Mouse (Mus musculus) kidney, postnatal 0 days (tissue): Measurements from ENCODE around the gene Gmds. TPM values are rescaled to one million over a fixed set of nuclear protein-coding genes. Genes with fewer than 3 reads are reported as not detected.
A peak's percentile ranks its signal among the peaks of the same experiment; 100 is the strongest.

Experiments
- ATAC-seq: fragments of 200-750 bp; cut with Nextera tagmentation; replicated peaks from 2 replicates; pipeline ENCODE4 v1.8.0; 2017; ENCODE audit warnings: low read depth, moderate number of reproducible peaks, moderate TSS enrichment, moderate library complexity; ENCODE audit not compliant: low FRiP score
- DNase-seq: peaks from one replicate; pipeline ENCODE4 v3.0.0-alpha.2; 2016; ENCODE audit warnings: low spot score
- H3K27ac ChIP-seq: fragments of 300-500 bp; sonication (generic); 2 replicates; pipeline ENCODE4 v1.5.1; 2014; ENCODE audit warnings: mild to moderate bottlenecking
- H3K27me3 ChIP-seq: fragments of 300-500 bp; sonication (generic); 2 replicates; pipeline ENCODE4 v1.6.1; 2014; ENCODE audit warnings: low read length, mixed read lengths; ENCODE audit not compliant: insufficient read depth
- H3K36me3 ChIP-seq: fragments of 300-500 bp; sonication (generic); 2 replicates; pipeline ENCODE4 v1.6.1; 2014; ENCODE audit warnings: low read length, mixed read lengths; ENCODE audit not compliant: insufficient read depth
- H3K4me1 ChIP-seq: fragments of 300-500 bp; sonication (generic); replicated peaks from 2 replicates; pipeline ENCODE4 v1.6.1; 2014; ENCODE audit warnings: antibody characterized with exemption, low read length, mixed read lengths; ENCODE audit not compliant: insufficient read depth
- H3K4me2 ChIP-seq: fragments of 300-500 bp; sonication (generic); 2 replicates; pipeline ENCODE4 v1.6.1; 2014; ENCODE audit warnings: mild to moderate bottlenecking, low read length, moderate library complexity, mixed read lengths
- H3K4me3 ChIP-seq: fragments of 300-500 bp; sonication (generic); replicated peaks from 2 replicates; pipeline ENCODE4 v1.5.1; 2014; ENCODE audit warnings: low read depth, low read length
- H3K9ac ChIP-seq: fragments of 300-500 bp; sonication (generic); 2 replicates; pipeline ENCODE4 v1.6.1; 2014; ENCODE audit warnings: low read depth, low read length
- H3K9me3 ChIP-seq: fragments of 300-500 bp; sonication (generic); replicated peaks from 2 replicates; pipeline ENCODE4 v1.6.1; 2016; ENCODE audit warnings: low read length, inconsistent platforms, mixed read lengths
- CTCF ChIP-seq: IDR thresholded peaks from 2 replicates; pipeline ENCODE4 v1.5.1; 2016; ENCODE audit warnings: antibody characterized with exemption, low read depth, mild to moderate bottlenecking, moderate library complexity
- WGBS: fragments of 180-500 bp; shearing (Covaris S2); extraction: QIAGEN DNeasy Blood & Tissue Kit; methylation state at CpG from one replicate; pipeline ENCODE4 v1.1.7; 2014; 5-methylcytosine and 5-hydroxymethylcytosine counted together
- polyA plus RNA-seq: library from polyadenylated mRNA; unstranded; fragments of >200 nt; fragmentation: Nextera tagmentation; extraction: Ambion mirVana; gene quantifications from 2 replicates; pipeline ENCODE4 v1.2.1, GENCODE M21; 2015

Gmds gene
- polyA plus RNA-seq, 1 experiment from 2014 or later = 32.7 TPM

- H3K4me3 ChIP-seq = peak overlapping the region; percentile 87
- H3K9me3 ChIP-seq = no peaks in the 10 kb centered on the region
- no peak for DNase-seq
- H3K9ac ChIP-seq = peak overlapping the region; percentile 93
- H3K4me1 ChIP-seq = peaks cover 17% of the 10 kb centered on the region
- no peak for TF ChIP-seq CTCF
- peak overlapping the region; percentile 97 for H3K27ac ChIP-seq
- H3K36me3 ChIP-seq = no peaks in the 10 kb centered on the region
- WGBS = 4% methylated on average over 34 of the region's 34 CpGs
- H3K27me3 ChIP-seq = 0 out of 2 replicates have a peak, but pooled peaks cover 4% of the 10 kb centered on the region
- no peak for ATAC-seq
- peak overlapping the region; percentile 85 for H3K4me2 ChIP-seq
Observed at GRCm38 (mm10) chr13:31805831-31806427, 532.6 kb downstream of the Gmds start.

- Histone ChIP-seq H3K4me1 (peaks cover 17% of the 10 kb centered on the region), H3K9me3 (no peaks in the 10 kb centered on the region), H3K27me3 (0 out of 2 replicates have a peak, but pooled peaks cover 4% of the 10 kb centered on the region), H3K27ac (no peak overlapping the region), H3K4me2 (peak overlapping the region; percentile 46; the same call in 1 of the 2 replicates), H3K9ac (no peak overlapping the region), H3K4me3 (no peak overlapping the region), H3K36me3 (no peaks in the 10 kb centered on the region)
- WGBS = 27% methylated on average over 7 of the region's 7 CpGs
- DNase-seq = no peak
- no peak for ATAC-seq
- TF ChIP-seq CTCF = no peak
Observed at GRCm38 (mm10) chr13:31804571-31804970, 534.0 kb downstream of the Gmds start.

GRCm38 (mm10) chr13:31803166-31804093 lies 535.1 kb downstream of the Gmds start:
- DNase-seq = no peak

GRCm38 (mm10) chr13:31802447-31802846 lies 536.1 kb downstream of the Gmds start:
- DNase-seq = no peak
- no peak for TF ChIP-seq CTCF
- no peak for ATAC-seq
- Histone ChIP-seq H3K9ac (no peak overlapping the region), H3K27ac (no peak overlapping the region), H3K9me3 (no peaks in the 10 kb centered on the region), H3K36me3 (no peaks in the 10 kb centered on the region), H3K4me3 (no peak overlapping the region), H3K4me2 (no peak overlapping the region), H3K27me3 (0 out of 2 replicates have a peak, but pooled peaks cover 9% of the 10 kb centered on the region), H3K4me1 (peaks cover 17% of the 10 kb centered on the region)
- WGBS = 47% methylated on average over 5 of the region's 5 CpGs

More at GRCm38 (mm10) chr13:31803166-31804093, 535.1 kb downstream of the Gmds start:
- ATAC-seq = no peak
- peaks cover 17% of the 10 kb centered on the region for H3K4me1 ChIP-seq
- H3K4me2 ChIP-seq = peak overlapping the region; percentile 46
- H3K27me3 ChIP-seq = 0 out of 2 replicates have a peak, but pooled peaks cover 9% of the 10 kb centered on the region
- no peak overlapping the region for H3K27ac ChIP-seq
- no peaks in the 10 kb centered on the region for H3K36me3 ChIP-seq
- H3K9ac ChIP-seq = no peak overlapping the region
- WGBS = 10% methylated on average over 31 of the region's 31 CpGs
- H3K4me3 ChIP-seq = no peak overlapping the region
- TF ChIP-seq CTCF = no peak
- no peaks in the 10 kb centered on the region for H3K9me3 ChIP-seq

- no peaks in the 10 kb centered on the region for H3K9me3 ChIP-seq
- ATAC-seq (no peak), DNase-seq (no peak)
- no peaks in the 10 kb centered on the region for H3K36me3 ChIP-seq
- no peak overlapping the region for H3K27ac ChIP-seq
- H3K27me3 ChIP-seq = 0 out of 2 replicates have a peak, but pooled peaks cover 9% of the 10 kb centered on the region
- no peak for TF ChIP-seq CTCF
- peak overlapping the region; percentile 79 for H3K4me2 ChIP-seq
- peak overlapping the region; percentile 35 for H3K4me3 ChIP-seq
- 18% methylated on average over 25 of the region's 25 CpGs for WGBS
- peak overlapping the region; percentile 28; the same call in 1 of the 2 replicates for H3K9ac ChIP-seq
- peaks cover 17% of the 10 kb centered on the region for H3K4me1 ChIP-seq
Observed at GRCm38 (mm10) chr13:31801703-31802305, 536.7 kb downstream of the Gmds start.
